Mouse (Mus musculus) limb, embryonic 12.5 days (tissue): ENCODE measurements around the gene Fgf6. TPM values are rescaled to one million over a fixed set of nuclear protein-coding genes. Genes with fewer than 3 reads are reported as not detected.
A peak's percentile ranks its signal among the peaks of the same experiment; 100 is the strongest.

Experiments
- ATAC-seq: fragments of 200-750 bp; cut with Nextera tagmentation; 2 replicates; pipeline ENCODE4 v1.8.0; 2017; ENCODE audit warnings: low read depth, moderate TSS enrichment; ENCODE audit not compliant: insufficient number of reproducible peaks, insufficient read depth, low FRiP score, low TSS enrichment
- H3K27ac ChIP-seq: fragments of 300-500 bp; sonication (generic); 2 replicates; pipeline ENCODE4 v1.5.1; 2016; ENCODE audit warnings: mild to moderate bottlenecking, moderate library complexity
- H3K27me3 ChIP-seq: fragments of 300-500 bp; sonication (generic); 2 replicates; pipeline ENCODE4 v1.6.1; 2016; ENCODE audit warnings: mild to moderate bottlenecking, moderate library complexity
- H3K36me3 ChIP-seq: fragments of 300-500 bp; sonication (generic); 2 replicates; pipeline ENCODE4 v1.6.1; 2016; ENCODE audit warnings: mild to moderate bottlenecking, moderate library complexity
- H3K4me1 ChIP-seq: fragments of 300-500 bp; sonication (generic); replicated peaks from 2 replicates; pipeline ENCODE4 v1.6.1; 2016
- H3K4me2 ChIP-seq: fragments of 300-500 bp; sonication (generic); 2 replicates; pipeline ENCODE4 v1.6.1; 2016; ENCODE audit warnings: mild to moderate bottlenecking, moderate library complexity
- H3K4me3 ChIP-seq: fragments of 300-500 bp; sonication (generic); replicated peaks from 2 replicates; pipeline ENCODE4 v1.5.1; 2016; ENCODE audit warnings: mild to moderate bottlenecking
- H3K9ac ChIP-seq: fragments of 300-500 bp; sonication (generic); replicated peaks from 2 replicates; pipeline ENCODE4 v1.6.1; 2016; ENCODE audit warnings: mild to moderate bottlenecking, moderate library complexity
- H3K9me3 ChIP-seq: fragments of 300-500 bp; sonication (generic); 2 replicates; pipeline ENCODE4 v1.6.1; 2016; ENCODE audit warnings: mild to moderate bottlenecking, moderate library complexity
- WGBS: fragments of 180-500 bp; shearing (Covaris S2); methylation state at CpG from one replicate; pipeline ENCODE4 v1.1.7; 2016; 5-methylcytosine and 5-hydroxymethylcytosine counted together
- polyA plus RNA-seq: library from polyadenylated mRNA; unstranded; fragments of >200 nt; fragmentation: Nextera tagmentation; extraction: Ambion mirVana; gene quantifications from 2 replicates; pipeline ENCODE4 v1.2.1, GENCODE M21; 2016

Gene Fgf6
- polyA plus RNA-seq, 1 experiment from 2014 or later, result 0.30 TPM

DNA sequence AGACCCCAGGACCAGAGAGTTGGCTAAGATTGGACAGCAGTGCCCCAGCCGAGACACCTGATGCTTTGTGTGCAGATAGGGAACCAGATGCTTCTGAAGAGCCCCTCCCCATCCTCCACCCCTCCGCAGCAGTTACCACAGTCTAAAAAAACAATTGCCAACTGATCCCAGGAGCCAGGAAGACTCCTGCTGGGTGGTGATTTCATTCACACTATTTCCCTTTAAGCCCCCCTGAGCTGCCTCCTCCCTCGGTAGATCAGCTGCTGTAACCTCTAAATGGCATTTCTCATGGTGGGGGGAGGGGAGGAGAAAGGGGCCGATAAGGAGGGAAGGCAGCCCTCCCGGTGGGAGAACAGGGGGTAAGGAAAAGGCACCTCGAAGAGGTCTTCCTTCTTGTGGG lies 3.9 kb downstream of the Fgf6 start:
- Histone ChIP-seq H3K27me3 (peaks cover 48% of the 10 kb centered on the region), H3K4me2 (peak overlapping the region; percentile 26; the same call in 1 of the 2 replicates), H3K4me3 (no peak overlapping the region), H3K4me1 (peaks cover 21% of the 10 kb centered on the region), H3K9ac (no peak overlapping the region), H3K36me3 (no peaks in the 10 kb centered on the region), H3K9me3 (no peaks in the 10 kb centered on the region), H3K27ac (no peak overlapping the region)
- WGBS, result 6% methylated on average over 6 of the region's 6 CpGs
- no peak for ATAC-seq

DNA sequence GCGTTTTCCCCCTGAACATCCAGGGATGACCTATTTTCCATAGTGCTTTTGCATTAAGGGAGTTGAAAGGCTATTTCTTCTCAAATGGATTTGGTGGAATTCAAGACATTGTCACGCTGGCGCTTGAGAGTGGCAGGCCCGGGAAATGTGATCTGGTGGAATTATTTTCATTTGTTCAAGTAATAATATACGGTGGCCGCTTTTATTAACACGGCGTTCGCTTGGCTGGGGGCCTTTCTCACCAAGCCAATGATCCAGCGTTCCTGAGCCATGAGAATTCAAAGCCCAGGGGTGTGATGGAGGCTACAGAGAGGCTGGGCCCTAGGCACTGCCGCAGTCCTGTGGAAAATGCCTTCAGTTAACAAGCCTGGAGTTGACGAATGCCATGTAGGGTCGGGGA lies 5.0 kb downstream of the Fgf6 start:
- Histone ChIP-seq H3K9ac (no peak overlapping the region), H3K27ac (no peak overlapping the region), H3K27me3 (peaks cover 41% of the 10 kb centered on the region), H3K4me2 (peak overlapping the region; percentile 37), H3K36me3 (no peaks in the 10 kb centered on the region), H3K4me1 (peaks cover 27% of the 10 kb centered on the region), H3K4me3 (0 out of 2 replicates have a peak overlapping the region, but pooled peaks have one; percentile 6), H3K9me3 (no peaks in the 10 kb centered on the region)
- no peak for ATAC-seq
- 11% methylated on average over 13 of the region's 13 CpGs for WGBS

DNA sequence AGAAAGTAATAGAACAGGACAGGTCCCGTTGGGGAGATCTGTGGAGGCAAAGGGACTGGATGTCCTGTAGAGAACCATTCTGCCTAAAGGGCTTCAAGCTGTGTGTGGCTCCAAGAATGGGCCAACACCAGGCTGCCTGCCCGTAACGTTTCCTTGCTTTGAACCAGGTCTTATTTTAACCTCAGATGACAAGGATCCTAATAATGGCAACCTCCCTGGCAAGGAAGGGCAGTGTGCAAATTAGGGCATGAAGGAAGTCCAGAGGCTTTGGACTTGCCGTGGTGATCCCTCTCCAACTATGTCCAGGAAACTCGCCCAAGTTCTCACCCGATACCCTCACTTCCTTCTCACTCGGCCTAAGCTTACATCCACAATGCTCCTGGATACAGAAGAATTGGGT lies 9.4 kb downstream of the Fgf6 start:
- H3K36me3 ChIP-seq, result no peaks in the 10 kb centered on the region
- WGBS, result 67% methylated on average over 7 of the region's 7 CpGs
- ATAC-seq, result no peak

DNA sequence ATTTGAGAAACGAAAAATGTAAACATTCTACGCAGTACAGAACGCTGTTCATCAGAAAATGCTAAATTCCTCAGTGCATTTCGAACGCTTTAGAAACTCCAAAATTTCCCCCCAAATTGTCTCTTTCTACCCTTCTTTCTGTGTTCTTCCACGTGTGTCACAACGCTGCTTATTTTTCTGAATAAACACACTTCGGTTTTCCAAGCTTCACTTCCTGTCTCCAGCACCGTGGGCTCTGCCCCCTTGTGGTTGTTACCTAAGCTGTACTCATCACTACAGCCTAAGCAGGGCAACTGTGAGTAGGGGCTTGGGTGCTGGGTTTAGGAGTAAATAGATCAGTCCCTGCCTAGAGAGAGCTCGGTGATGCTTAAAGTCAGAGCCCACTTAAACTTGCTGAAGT lies 19.4 kb downstream of the Fgf6 start:
- H3K9ac ChIP-seq, result no peak overlapping the region
- no peaks in the 10 kb centered on the region for H3K36me3 ChIP-seq
- H3K4me2 ChIP-seq, result peak overlapping the region; percentile 30
- no peak for ATAC-seq
- H3K9me3 ChIP-seq, result no peaks in the 10 kb centered on the region
- H3K4me3 ChIP-seq, result 0 out of 2 replicates have a peak overlapping the region, but pooled peaks have one; percentile 12
- no peaks in the 10 kb centered on the region for H3K4me1 ChIP-seq
- 38% methylated on average over 10 of the region's 10 CpGs for WGBS
- H3K27me3 ChIP-seq, result no peaks in the 10 kb centered on the region
- H3K27ac ChIP-seq, result no peak overlapping the region

More for the DNA sequence above, 9.4 kb downstream of the Fgf6 start:
- Histone ChIP-seq H3K4me3 (no peak overlapping the region), H3K27me3 (peaks cover 32% of the 10 kb centered on the region), H3K27ac (no peak overlapping the region), H3K4me2 (no peak overlapping the region), H3K4me1 (peaks cover 19% of the 10 kb centered on the region), H3K9me3 (no peaks in the 10 kb centered on the region), H3K9ac (no peak overlapping the region)

DNA sequence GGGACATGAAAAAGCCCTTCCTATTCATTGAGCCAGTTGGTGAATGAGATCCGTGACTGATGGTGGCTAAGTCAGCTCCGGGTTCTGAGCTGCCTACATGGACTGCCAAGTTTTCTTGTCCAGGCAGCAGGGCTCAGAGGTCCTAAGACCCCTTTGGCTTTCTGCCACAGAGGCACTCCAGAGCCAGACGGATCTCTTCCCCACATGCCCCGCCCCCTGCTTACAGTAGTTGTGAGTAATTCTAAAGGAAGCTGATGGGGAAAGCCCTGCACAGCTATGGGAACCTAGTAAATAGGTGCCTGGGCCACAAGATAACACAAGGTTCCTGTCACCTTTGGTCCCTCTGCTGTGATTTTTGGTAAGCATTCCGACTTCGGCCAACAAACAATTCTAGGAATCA lies 29.5 kb downstream of the Fgf6 start:
- ATAC-seq, result no peak
- H3K36me3 ChIP-seq, result no peaks in the 10 kb centered on the region
- WGBS, result 64% methylated on average over 6 of the region's 6 CpGs

DNA sequence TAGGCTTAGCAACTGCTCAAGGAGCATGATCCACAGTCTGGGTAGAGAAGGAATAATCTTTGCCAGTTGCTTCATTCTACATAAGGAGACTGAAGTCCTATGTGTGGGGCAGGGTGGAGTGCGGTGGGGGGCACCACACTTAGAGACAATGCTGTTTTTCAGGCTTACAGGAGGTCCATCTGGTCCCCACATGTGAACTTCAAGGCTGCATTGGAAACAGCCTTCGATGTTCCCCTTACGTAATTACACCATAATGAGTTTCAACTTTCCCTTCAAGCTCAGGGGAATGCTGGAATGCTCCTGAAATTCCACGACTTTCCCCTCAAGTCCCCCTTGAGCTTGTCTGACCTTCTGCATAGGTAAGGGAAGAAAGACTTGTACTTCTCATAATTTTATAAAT lies 35.5 kb downstream of the Fgf6 start:
- no peak overlapping the region for H3K4me2 ChIP-seq
- H3K9ac ChIP-seq, result no peak overlapping the region
- WGBS, result 4% methylated on average over 4 of the region's 4 CpGs
- ATAC-seq, result peak; percentile 87; the same call in 1 of the 2 replicates
- no peaks in the 10 kb centered on the region for H3K9me3 ChIP-seq
- no peaks in the 10 kb centered on the region for H3K36me3 ChIP-seq
- no peaks in the 10 kb centered on the region for H3K27me3 ChIP-seq
- no peak overlapping the region for H3K4me3 ChIP-seq
- peaks cover 18% of the 10 kb centered on the region for H3K4me1 ChIP-seq
- H3K27ac ChIP-seq, result peak overlapping the region; percentile 54

More for the DNA sequence above, 29.5 kb downstream of the Fgf6 start:
- H3K27me3 ChIP-seq, result no peaks in the 10 kb centered on the region
- no peaks in the 10 kb centered on the region for H3K9me3 ChIP-seq
- H3K9ac ChIP-seq, result no peak overlapping the region
- H3K4me2 ChIP-seq, result no peak overlapping the region
- H3K4me1 ChIP-seq, result peaks cover 3% of the 10 kb centered on the region
- H3K27ac ChIP-seq, result no peak overlapping the region
- no peak overlapping the region for H3K4me3 ChIP-seq

DNA sequence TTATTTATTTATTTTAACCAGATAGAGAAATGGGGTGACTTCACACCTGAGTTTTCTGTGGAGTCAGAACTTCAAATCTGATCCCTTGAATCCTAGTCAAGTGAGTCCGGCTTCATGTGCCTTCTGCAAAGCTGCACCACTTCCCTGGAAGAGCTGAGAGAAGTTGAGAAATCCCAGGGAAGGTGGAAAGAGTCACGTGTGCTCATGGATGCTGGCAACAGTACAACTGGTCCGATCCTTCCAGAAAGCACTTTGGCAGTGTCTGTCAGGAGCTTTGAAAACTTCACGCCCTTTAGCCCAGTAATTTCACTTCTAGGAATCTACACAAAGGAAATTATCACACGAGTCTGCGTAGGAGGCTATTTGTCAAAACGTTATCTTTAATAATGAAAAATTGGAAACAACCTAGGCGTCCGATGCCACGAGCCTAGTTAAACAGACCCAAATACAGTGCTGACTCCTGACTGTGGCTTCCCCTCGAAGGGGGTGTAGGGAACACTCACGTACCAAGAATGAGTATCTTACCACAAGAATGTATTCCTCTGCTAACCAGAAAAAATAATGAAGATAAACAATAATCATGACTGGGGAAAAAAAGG lies 41.7 kb downstream of the Fgf6 start:
- H3K4me2 ChIP-seq, result no peak overlapping the region
- H3K36me3 ChIP-seq, result no peaks in the 10 kb centered on the region
- 85% methylated on average over 12 of the region's 12 CpGs for WGBS

DNA sequence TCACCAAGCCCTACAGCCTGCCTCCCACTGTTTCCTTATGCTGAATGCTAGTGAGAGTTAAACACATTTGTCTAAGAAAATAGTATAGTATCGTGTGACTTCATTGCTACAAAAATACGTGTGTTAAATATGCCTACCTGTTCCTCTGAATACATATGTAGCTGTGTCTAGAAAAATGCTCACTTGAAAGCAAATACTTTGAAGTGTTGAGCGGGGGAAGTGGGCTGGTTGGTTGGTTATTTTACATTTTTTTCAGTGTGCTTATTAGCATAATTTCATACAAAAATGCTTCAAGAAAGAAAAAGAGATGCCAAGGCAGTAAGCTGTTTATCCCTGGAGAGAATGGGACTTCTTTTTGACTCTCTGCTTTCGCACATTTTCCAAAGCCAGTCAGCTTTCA lies 44.6 kb downstream of the Fgf6 start:
- no peak overlapping the region for H3K4me2 ChIP-seq
- H3K4me1 ChIP-seq, result peaks cover 6% of the 10 kb centered on the region
- WGBS, result 84% methylated on average over 4 of the region's 4 CpGs
- no peaks in the 10 kb centered on the region for H3K36me3 ChIP-seq
- peaks cover 17% of the 10 kb centered on the region; the same call in 1 of the 2 replicates for H3K27me3 ChIP-seq
- no peak overlapping the region for H3K9ac ChIP-seq
- no peak overlapping the region for H3K4me3 ChIP-seq
- H3K9me3 ChIP-seq, result no peaks in the 10 kb centered on the region
- no peak overlapping the region for H3K27ac ChIP-seq
- ATAC-seq, result no peak

More for the DNA sequence above, 41.7 kb downstream of the Fgf6 start:
- ATAC-seq, result no peak
- Histone ChIP-seq H3K9ac (no peak overlapping the region), H3K27me3 (no peaks in the 10 kb centered on the region), H3K9me3 (no peaks in the 10 kb centered on the region), H3K27ac (no peak overlapping the region), H3K4me3 (no peak overlapping the region), H3K4me1 (no peaks in the 10 kb centered on the region)

DNA sequence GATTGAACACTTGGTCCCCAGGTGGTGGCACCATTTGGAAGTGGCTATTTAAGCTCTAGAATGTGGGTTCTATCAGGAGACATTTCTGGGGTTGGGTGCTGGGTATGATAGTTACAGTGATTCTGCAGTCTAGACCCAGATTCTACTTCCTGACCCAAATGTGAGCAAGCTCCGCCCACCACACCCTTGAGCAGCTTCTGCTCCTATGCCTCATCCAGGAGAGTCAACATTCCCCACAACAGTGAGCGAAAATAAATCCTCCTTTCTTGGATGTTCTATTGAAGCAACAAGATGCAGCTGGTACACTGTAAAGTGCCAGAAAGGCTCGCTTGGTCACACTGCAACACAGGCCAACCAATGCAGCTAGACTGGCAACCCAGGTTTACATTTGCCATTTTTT lies 48.5 kb downstream of the Fgf6 start:
- Histone ChIP-seq H3K4me2 (no peak overlapping the region), H3K4me1 (peaks cover 7% of the 10 kb centered on the region), H3K36me3 (no peaks in the 10 kb centered on the region), H3K9ac (no peak overlapping the region), H3K27me3 (peaks cover 26% of the 10 kb centered on the region), H3K9me3 (no peaks in the 10 kb centered on the region), H3K4me3 (no peak overlapping the region), H3K27ac (no peak overlapping the region)
- 79% methylated on average over 3 of the region's 3 CpGs for WGBS
- no peak for ATAC-seq

DNA sequence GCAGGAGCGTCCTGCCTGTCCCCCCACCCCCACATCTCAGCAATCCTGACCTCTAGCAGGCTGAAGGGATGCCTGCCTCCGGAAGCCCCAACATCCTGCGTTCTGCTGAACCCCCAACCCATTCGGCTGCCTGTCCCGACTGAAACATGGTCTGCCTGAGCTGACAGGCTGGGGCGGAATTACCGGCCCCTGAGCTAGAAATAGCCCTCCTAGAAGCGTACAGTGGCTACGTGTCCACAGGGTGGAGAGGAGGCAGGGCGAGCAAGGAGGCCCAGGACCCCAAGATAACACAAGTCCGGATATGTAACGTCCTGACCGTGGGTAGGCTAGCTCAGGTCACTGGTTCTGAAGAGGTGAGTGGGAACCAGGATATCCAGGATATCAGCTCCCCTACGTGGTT lies 49.4 kb downstream of the Fgf6 start:
- WGBS, result 4% methylated on average over 14 of the region's 14 CpGs
- Histone ChIP-seq H3K4me2 (peak overlapping the region; percentile 35), H3K4me3 (no peak overlapping the region), H3K9me3 (no peaks in the 10 kb centered on the region), H3K9ac (peak overlapping the region; percentile 28; the same call in 1 of the 2 replicates), H3K36me3 (no peaks in the 10 kb centered on the region), H3K4me1 (peaks cover 7% of the 10 kb centered on the region), H3K27ac (no peak overlapping the region), H3K27me3 (peaks cover 26% of the 10 kb centered on the region)
- no peak for ATAC-seq

DNA sequence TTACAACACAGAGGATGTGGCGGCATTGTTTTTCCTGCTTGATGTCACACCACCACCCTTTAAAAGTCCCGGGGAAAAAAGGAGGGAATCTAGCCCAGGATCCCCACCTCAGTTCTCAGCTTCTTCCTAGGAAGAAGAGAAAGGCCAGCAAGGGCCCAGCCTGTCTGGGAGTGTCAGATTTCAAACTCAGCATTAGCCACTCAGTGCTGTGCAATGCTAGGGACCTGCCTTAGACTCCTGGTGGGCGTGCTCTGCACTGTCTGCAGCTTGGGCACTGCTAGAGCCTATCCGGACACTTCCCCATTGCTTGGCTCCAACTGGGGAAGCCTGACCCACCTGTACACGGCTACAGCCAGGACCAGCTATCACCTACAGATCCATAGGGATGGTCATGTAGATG lies 57.4 kb downstream of the Fgf6 start, which contains the start of gene Fgf23:
TSS of gene Fgf23 (plus strand) at position 86 of the 400 bp plus-strand sequence.
- peak; percentile 90 for ATAC-seq
- H3K9me3 ChIP-seq, result no peaks in the 10 kb centered on the region
- H3K9ac ChIP-seq, result peak within 1 kb of the TSS; percentile 31; the same call in 1 of the 2 replicates
- H3K4me1 ChIP-seq, result peaks cover 8% of the 10 kb centered on the region
- H3K4me3 ChIP-seq, result no peak within 1 kb of the TSS
- no peak within 1 kb of the TSS for H3K27ac ChIP-seq
- H3K36me3 ChIP-seq, result no peaks in the 10 kb centered on the region
- H3K4me2 ChIP-seq, result peak within 1 kb of the TSS; percentile 33
- peaks cover 5% of the 10 kb centered on the region; the same call in 1 of the 2 replicates for H3K27me3 ChIP-seq
- WGBS, result 6% methylated on average over 5 of the region's 5 CpGs
